Mouse (Mus musculus): Measurements from ENCODE around the gene Tprg. TPM values are rescaled to one million over a fixed set of nuclear protein-coding genes. Genes with fewer than 3 reads are reported as not detected.

Gene Tprg
- total RNA-seq, 2 experiments from 2014 or later = not detected

- no peak for ATAC-seq (replicated peaks; ENCODE audit: low FRiP score, poor library complexity, severe bottlenecking)
Observed at GRCm38 (mm10) chr16:25422997-25423396, 136.4 kb downstream of the Tprg start.

DNA sequence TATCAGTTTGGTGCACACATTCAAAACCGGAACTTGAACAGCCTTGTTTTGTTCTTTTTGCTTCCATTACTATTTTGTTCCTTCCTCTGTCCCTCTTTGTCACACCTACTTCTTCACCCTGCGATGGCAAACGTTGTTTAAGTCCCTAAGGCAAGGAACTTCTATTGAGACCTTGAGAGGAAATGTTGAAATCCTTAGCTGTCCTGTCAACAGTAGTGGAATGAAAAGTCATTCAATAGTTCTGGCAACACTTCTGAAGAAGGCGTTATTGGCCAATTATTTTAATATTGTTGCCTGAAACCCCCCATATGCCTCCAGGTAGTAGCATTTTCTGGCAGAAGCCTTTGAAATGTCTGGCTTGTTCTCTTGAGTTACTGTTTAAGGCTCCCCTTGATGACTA lies 137.4 kb downstream of the Tprg start:
- ATAC-seq (replicated peaks; ENCODE audit: low FRiP score, poor library complexity, severe bottlenecking) = no peak

GRCm38 (mm10) chr16:25424915-25425314 lies 138.3 kb downstream of the Tprg start:
- ATAC-seq (replicated peaks; ENCODE audit: low FRiP score, poor library complexity, severe bottlenecking) = no peak

DNA sequence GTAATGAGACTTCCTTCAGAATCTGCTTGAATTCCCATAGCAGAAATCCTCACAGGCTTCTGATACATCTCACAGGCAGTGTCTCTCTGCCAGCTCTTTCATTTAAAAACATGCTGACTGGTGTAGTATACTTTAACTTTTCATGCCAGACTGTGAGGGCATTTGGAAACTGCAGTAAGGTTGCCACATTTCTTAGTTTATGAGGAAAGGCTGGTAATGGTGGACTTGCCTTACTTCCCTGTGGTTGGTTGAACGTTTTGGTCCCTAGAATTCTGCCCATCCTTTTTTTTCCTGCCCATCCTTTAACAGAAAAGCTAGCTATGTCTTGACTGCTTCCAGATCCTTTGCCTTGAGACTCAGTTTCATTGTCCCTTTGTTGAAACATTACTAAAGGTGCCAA lies 138.8 kb downstream of the Tprg start:
- no peak for ATAC-seq (replicated peaks; ENCODE audit: low FRiP score, poor library complexity, severe bottlenecking)

DNA sequence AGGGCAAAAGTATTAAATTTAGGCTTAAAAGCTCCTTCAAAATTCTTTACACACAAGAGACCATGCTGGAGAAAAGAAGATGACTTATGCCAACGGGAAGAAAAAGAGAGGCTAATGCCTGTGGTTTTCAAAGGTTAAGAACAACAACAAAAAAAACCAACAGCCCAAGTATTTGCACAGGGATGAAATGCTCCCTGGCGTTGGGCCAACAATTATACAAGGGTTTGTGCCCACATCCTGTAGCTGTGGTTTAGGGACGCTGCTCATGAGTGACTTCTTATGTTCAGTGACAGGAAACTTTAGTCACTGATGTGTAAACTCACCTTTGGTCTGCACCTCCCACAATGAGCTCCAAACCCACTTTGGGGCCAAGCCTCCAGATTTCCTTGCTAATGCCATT lies 139.6 kb downstream of the Tprg start:
- no peak for ATAC-seq (replicated peaks; ENCODE audit: low FRiP score, poor library complexity, severe bottlenecking)

- ATAC-seq (replicated peaks; ENCODE audit: low FRiP score, poor library complexity, severe bottlenecking) = no peak
Observed at GRCm38 (mm10) chr16:25440039-25440438, 153.4 kb downstream of the Tprg start.

DNA sequence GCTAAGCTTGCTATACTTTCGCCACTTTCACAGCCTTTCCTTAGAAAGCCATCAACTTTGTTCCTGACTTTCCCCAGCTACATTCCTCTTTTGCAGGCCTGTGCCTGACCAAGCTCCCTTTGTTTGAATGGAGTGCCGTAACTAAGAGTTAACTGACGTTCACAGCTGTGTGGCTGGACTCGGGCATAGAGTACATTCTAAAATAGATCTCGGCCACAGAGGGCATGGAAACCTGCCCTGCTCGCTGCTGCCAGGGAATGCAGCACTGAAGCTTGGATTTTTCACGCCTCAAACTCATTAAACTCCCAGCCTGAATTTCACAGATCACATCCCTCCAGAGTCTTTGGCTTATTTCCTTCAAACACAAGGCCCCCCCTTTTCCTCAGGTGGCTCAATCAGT lies 159.0 kb downstream of the Tprg start:
- no peak for ATAC-seq (replicated peaks; ENCODE audit: low FRiP score, poor library complexity, severe bottlenecking)

DNA sequence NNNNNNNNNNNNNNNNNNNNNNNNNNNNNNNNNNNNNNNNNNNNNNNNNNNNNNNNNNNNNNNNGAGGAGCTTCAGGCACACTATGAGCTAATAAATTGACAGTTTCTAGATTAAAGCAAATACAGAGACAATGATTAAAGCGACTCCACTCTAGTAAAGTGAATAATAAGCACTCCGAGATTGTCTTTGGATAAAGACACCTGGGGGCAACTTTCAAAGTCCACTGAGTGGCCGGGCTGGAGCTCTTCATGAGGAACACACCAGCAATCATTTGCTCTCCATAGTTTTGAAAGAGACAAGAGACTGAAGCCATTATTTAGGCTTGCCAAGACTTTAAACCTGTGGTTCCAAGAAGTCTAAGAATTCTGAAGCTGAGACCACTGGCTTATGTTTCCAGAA lies 164.9 kb downstream of the Tprg start:
- ATAC-seq (replicated peaks; ENCODE audit: low FRiP score, poor library complexity, severe bottlenecking) = no peak

- no peak for ATAC-seq (replicated peaks; ENCODE audit: low FRiP score, poor library complexity, severe bottlenecking)
Observed at GRCm38 (mm10) chr16:25464732-25465131, 178.1 kb downstream of the Tprg start.

DNA sequence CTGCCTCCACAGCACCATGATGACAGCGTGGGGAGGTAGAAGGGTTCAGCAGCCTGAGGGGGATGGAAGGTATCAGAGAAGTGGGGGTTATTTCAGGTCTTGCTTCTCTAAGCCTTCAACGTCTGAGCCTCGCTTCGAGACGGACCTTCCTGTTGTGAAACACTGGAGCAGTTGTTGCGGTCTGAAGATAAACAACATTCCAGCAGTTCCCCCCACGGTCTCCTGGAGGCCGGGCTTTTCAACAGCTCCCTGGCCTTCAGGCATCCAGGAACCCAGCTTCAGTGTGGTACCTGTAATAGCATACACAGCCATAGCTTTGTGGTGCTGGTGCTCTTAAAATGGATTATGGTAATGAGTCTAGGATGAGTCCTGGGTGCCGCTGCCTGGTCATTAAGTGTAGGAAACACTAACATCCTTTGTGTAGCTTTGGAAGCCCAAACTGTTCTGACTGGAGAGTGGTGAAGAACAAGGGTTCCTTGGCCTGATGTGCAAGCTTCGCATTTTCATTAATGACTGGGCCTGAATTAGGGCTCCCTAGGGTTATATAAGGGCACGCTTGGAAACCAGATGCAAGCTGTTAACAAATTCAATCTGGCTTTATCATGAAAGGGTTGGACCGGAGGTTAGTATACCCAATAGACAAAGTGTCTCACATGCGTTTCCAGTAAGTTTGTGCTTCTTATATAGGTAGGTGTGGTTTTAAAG lies 179.0 kb downstream of the Tprg start:
- ATAC-seq (replicated peaks; ENCODE audit: low FRiP score, poor library complexity, severe bottlenecking) = no peak

GRCm38 (mm10) chr16:25468040-25468439 lies 181.4 kb downstream of the Tprg start:
- ATAC-seq (replicated peaks; ENCODE audit: low FRiP score, poor library complexity, severe bottlenecking) = no peak

GRCm38 (mm10) chr16:25468662-25469061 lies 182.0 kb downstream of the Tprg start:
- no peak for ATAC-seq (replicated peaks; ENCODE audit: low FRiP score, poor library complexity, severe bottlenecking)
